Mouse (Mus musculus) heart, embryonic 15.5 days (tissue): Measurements from ENCODE around the gene Fam72a. TPM values are rescaled to one million over a fixed set of nuclear protein-coding genes. Genes with fewer than 3 reads are reported as not detected.
A peak's percentile ranks its signal among the peaks of the same experiment; 100 is the strongest.

ENCODE experiments used
- ATAC-seq: fragments of 200-750 bp; cut with Nextera tagmentation; replicated peaks from 2 replicates; pipeline ENCODE4 v1.8.0; 2017; ENCODE audit warnings: low read depth, moderate TSS enrichment; ENCODE audit not compliant: insufficient number of reproducible peaks, insufficient read depth, low FRiP score
- H3K27ac ChIP-seq: fragments of 300-500 bp; sonication (generic); 2 replicates; pipeline ENCODE4 v1.5.1; 2015; ENCODE audit warnings: mild to moderate bottlenecking, inconsistent platforms
- H3K27me3 ChIP-seq: fragments of 300-500 bp; sonication (generic); 2 replicates; pipeline ENCODE4 v1.6.1; 2015; ENCODE audit warnings: inconsistent platforms
- H3K36me3 ChIP-seq: fragments of 300-500 bp; sonication (generic); 2 replicates; pipeline ENCODE4 v1.6.1; 2015; ENCODE audit warnings: mild to moderate bottlenecking, inconsistent platforms
- H3K4me1 ChIP-seq: fragments of 300-500 bp; sonication (generic); replicated peaks from 2 replicates; pipeline ENCODE4 v1.6.1; 2015; ENCODE audit warnings: inconsistent platforms
- H3K4me2 ChIP-seq: fragments of 300-500 bp; sonication (generic); 2 replicates; pipeline ENCODE4 v1.6.1; 2015; ENCODE audit warnings: inconsistent platforms, mild to moderate bottlenecking, moderate library complexity
- H3K4me3 ChIP-seq: fragments of 300-500 bp; sonication (generic); 2 replicates; pipeline ENCODE4 v1.5.1; 2015; ENCODE audit warnings: mild to moderate bottlenecking, inconsistent platforms
- H3K9ac ChIP-seq: fragments of 300-500 bp; sonication (generic); 2 replicates; pipeline ENCODE4 v1.6.1; 2015; ENCODE audit warnings: mild to moderate bottlenecking, inconsistent platforms
- H3K9me3 ChIP-seq: fragments of 300-500 bp; sonication (generic); replicated peaks from 2 replicates; pipeline ENCODE4 v1.6.1; 2016; ENCODE audit warnings: inconsistent platforms
- WGBS: fragments of 180-500 bp; shearing (Covaris S2); methylation state at CpG from one replicate; pipeline ENCODE4 v1.1.7; 2015; ENCODE audit warnings: mixed read lengths; 5-methylcytosine and 5-hydroxymethylcytosine counted together
- polyA plus RNA-seq: library from polyadenylated mRNA; unstranded; fragments of >200 nt; fragmentation: Nextera tagmentation; extraction: Ambion mirVana; gene quantifications from 2 replicates; pipeline ENCODE4 v1.2.1, GENCODE M21; 2015

The Fam72a gene
- polyA plus RNA-seq: 2.4 and 2.7 TPM in 2 replicates

GRCm38 (mm10) chr1:131527281-131528080 is at the start of gene Fam72a, which contains the start of gene Srgap2:
TSS of gene Fam72a (plus strand) at chr1:131527903.
TSS of gene Srgap2 (minus strand) at chr1:131527352.
- peak; percentile 95 for ATAC-seq
- H3K27ac ChIP-seq: peak within 1 kb of the TSS; percentile 96
- peaks cover 40% of the 10 kb centered on the region for H3K4me1 ChIP-seq
- peak within 1 kb of the TSS; percentile 94 for H3K4me2 ChIP-seq
- no peaks in the 10 kb centered on the region for H3K9me3 ChIP-seq
- no peaks in the 10 kb centered on the region for H3K27me3 ChIP-seq
- peak within 1 kb of the TSS; percentile 75 for H3K9ac ChIP-seq
- H3K36me3 ChIP-seq: no peaks in the 10 kb centered on the region
- under 1% methylated on average over 44 of the region's 44 CpGs for WGBS
- H3K4me3 ChIP-seq: peak within 1 kb of the TSS; percentile 80

DNA sequence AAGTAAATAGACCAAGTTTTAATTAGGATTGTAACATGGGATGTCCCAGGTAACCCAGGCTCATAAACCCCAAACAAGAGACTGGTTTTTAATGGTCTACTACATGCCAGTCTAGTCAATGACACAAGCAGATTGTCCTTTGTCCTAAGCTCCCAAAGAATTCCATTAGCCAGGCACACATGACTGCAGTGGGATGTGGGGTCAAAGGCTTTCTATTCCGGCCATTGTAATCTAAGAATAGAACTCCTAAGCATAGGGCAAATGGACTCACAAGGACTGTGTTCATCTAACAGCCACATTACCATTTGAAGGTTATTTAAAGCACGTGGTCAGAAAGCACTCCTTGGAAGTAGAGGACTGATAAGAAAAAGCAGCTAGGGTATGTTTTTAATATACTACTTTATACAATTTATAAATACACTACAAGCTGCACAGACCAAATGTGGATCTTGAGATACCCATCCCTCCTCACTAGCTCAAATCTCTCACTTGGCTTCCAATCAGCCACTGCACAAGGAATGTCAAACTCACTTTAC is 48.9 kb upstream of the Fam72a start:
- no peak; the same call in 1 of the 2 replicates for ATAC-seq

DNA sequence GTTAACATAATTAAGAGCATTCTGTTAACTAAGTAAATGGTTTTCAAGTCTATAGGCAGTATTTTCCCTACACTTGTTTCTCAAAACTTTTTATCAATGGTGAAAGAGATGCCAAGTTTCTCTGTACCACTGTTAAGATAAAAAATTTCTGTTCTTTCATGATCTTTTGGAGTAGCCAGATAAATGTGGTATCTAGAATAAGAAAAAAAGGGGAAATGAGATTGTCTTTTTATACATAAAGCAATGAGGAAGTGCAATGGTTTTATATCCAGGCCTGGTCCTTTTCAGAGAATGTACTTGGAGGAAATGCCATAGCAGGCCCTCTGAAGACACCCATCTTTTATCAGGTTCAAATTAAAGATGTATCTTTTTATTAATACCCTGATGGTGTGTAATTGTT is 46.3 kb upstream of the Fam72a start:
- H3K4me1 ChIP-seq: peaks cover 27% of the 10 kb centered on the region
- no peaks in the 10 kb centered on the region for H3K27me3 ChIP-seq
- no peaks in the 10 kb centered on the region for H3K36me3 ChIP-seq
- H3K9ac ChIP-seq: no peak overlapping the region
- peaks cover 4% of the 10 kb centered on the region for H3K9me3 ChIP-seq
- no peak overlapping the region for H3K4me3 ChIP-seq
- no peak overlapping the region for H3K4me2 ChIP-seq
- no peak for ATAC-seq
- no peak overlapping the region for H3K27ac ChIP-seq

More for the DNA sequence above, 48.9 kb upstream of the Fam72a start:
- no peaks in the 10 kb centered on the region for H3K36me3 ChIP-seq
- no peak overlapping the region for H3K9ac ChIP-seq
- H3K4me3 ChIP-seq: no peak overlapping the region
- H3K4me2 ChIP-seq: no peak overlapping the region
- H3K27ac ChIP-seq: peak overlapping the region; percentile 69
- peaks cover 4% of the 10 kb centered on the region for H3K9me3 ChIP-seq
- no peaks in the 10 kb centered on the region for H3K27me3 ChIP-seq
- 21% methylated on average over 2 of the region's 2 CpGs for WGBS
- H3K4me1 ChIP-seq: peaks cover 14% of the 10 kb centered on the region

- 79% methylated on average over 3 of the region's 3 CpGs for WGBS
- H3K4me1 ChIP-seq: peaks cover 31% of the 10 kb centered on the region
- H3K27ac ChIP-seq: 0 out of 2 replicates have a peak overlapping the region, but pooled peaks have one; percentile 4
Measured at GRCm38 (mm10) chr1:131482242-131482641, 45.5 kb upstream of the Fam72a start.

DNA sequence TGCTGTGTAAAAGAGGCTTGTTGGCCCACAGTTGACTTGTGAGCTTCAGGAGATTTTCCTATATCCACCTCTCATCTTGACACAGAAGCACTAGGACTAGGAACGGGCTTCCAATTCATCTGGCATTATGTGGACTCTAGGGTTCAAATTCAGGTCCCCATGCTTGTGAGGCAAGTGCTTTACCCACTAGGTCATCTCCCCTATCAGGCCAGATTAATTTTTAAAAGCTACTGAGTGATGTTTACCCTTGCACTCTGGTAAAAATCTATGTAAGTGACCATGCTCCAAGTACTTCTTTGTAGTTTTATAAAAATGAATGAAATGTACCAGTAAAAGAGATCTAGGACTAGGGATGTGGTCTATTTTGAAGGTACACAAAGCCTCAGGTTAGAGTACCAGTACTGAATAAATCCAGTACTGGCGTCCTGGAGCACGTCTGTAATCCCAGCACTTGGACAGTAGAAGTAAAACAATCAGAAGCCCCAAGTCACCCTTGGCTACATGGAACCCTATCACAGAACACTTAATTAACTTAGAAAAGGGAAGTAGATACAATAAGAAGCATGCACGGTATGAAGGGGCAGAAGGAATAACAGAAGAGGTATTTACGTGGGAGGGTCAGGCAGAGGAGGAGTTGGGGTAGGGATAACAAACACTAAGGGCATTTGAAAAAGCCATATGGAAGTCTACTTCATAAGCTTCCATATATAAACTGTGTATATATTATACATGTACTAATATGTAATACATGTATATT is 41.4 kb upstream of the Fam72a start:
- Histone ChIP-seq H3K4me1 (peaks cover 30% of the 10 kb centered on the region), H3K36me3 (no peaks in the 10 kb centered on the region), H3K27me3 (no peaks in the 10 kb centered on the region), H3K4me3 (no peak overlapping the region), H3K27ac (no peak overlapping the region), H3K9me3 (no peaks in the 10 kb centered on the region), H3K9ac (no peak overlapping the region), H3K4me2 (no peak overlapping the region)
- WGBS: 52% methylated on average over 5 of the region's 5 CpGs
- ATAC-seq: no peak

More at GRCm38 (mm10) chr1:131482242-131482641, 45.5 kb upstream of the Fam72a start:
- no peaks in the 10 kb centered on the region for H3K36me3 ChIP-seq
- no peak overlapping the region for H3K9ac ChIP-seq
- no peak overlapping the region for H3K4me3 ChIP-seq
- no peaks in the 10 kb centered on the region for H3K27me3 ChIP-seq
- H3K9me3 ChIP-seq: peaks cover 4% of the 10 kb centered on the region
- no peak overlapping the region for H3K4me2 ChIP-seq
- no peak for ATAC-seq

DNA sequence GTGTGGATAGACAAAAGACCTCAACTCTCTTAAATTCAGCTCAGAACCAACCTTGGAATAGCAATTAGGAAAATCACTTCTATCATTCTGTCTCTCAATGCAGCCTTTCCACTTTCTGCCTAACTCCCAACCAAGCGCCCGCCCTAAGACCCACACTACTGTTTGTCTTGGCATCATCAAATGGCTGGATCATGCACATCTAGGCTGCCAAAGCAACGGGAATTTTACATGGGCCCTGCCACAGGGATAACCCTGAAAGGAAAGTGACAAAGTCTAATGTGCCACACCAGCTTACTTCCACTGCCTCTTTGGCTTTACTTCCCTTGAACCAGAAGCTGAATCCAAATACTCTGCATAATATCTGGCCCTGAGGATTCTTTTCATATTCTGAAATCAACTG is 38.4 kb upstream of the Fam72a start:
- H3K9me3 ChIP-seq: no peaks in the 10 kb centered on the region
- 68% methylated on average over 3 of the region's 3 CpGs for WGBS
- ATAC-seq: no peak
- H3K27ac ChIP-seq: no peak overlapping the region
- H3K4me3 ChIP-seq: no peak overlapping the region
- no peak overlapping the region for H3K9ac ChIP-seq
- no peaks in the 10 kb centered on the region for H3K36me3 ChIP-seq
- H3K4me1 ChIP-seq: peaks cover 43% of the 10 kb centered on the region
- H3K27me3 ChIP-seq: no peaks in the 10 kb centered on the region
- no peak overlapping the region for H3K4me2 ChIP-seq

DNA sequence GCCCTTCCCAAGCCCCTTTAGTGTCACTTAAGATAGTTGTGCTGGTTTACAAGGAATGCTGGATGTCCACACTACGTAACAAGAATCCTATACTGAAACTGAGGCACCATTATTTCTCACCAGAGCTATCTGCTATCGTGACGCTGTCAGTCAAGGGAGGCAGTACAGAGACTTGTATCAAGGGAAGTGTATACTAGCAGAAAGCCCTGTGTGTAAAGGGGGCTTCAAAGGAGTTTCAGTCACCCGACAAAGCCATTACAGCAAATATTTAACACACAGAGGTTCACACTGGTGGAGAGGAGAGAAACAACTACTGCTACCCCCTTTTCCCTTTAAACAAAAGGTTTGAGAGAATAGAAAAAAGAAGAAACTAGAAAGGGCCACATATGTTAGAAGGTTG is 36.1 kb upstream of the Fam72a start:
- H3K4me1 ChIP-seq: peaks cover 38% of the 10 kb centered on the region

GRCm38 (mm10) chr1:131492360-131492759 is 35.3 kb upstream of the Fam72a start:
- H3K4me1 ChIP-seq: peaks cover 35% of the 10 kb centered on the region
- H3K36me3 ChIP-seq: no peaks in the 10 kb centered on the region
- no peak for ATAC-seq
- H3K4me2 ChIP-seq: no peak overlapping the region
- H3K9me3 ChIP-seq: no peaks in the 10 kb centered on the region
- 37% methylated on average over 2 of the region's 2 CpGs for WGBS
- 0 out of 2 replicates have a peak overlapping the region, but pooled peaks have one; percentile 1 for H3K27ac ChIP-seq
- no peak overlapping the region for H3K9ac ChIP-seq
- no peak overlapping the region for H3K4me3 ChIP-seq
- H3K27me3 ChIP-seq: no peaks in the 10 kb centered on the region

More for the DNA sequence above, 36.1 kb upstream of the Fam72a start:
- Histone ChIP-seq H3K27me3 (no peaks in the 10 kb centered on the region), H3K36me3 (no peaks in the 10 kb centered on the region), H3K4me2 (no peak overlapping the region), H3K9ac (no peak overlapping the region), H3K9me3 (no peaks in the 10 kb centered on the region), H3K4me3 (no peak overlapping the region), H3K27ac (no peak overlapping the region)
- WGBS: 31% methylated on average over 4 of the region's 4 CpGs
- no peak for ATAC-seq

DNA sequence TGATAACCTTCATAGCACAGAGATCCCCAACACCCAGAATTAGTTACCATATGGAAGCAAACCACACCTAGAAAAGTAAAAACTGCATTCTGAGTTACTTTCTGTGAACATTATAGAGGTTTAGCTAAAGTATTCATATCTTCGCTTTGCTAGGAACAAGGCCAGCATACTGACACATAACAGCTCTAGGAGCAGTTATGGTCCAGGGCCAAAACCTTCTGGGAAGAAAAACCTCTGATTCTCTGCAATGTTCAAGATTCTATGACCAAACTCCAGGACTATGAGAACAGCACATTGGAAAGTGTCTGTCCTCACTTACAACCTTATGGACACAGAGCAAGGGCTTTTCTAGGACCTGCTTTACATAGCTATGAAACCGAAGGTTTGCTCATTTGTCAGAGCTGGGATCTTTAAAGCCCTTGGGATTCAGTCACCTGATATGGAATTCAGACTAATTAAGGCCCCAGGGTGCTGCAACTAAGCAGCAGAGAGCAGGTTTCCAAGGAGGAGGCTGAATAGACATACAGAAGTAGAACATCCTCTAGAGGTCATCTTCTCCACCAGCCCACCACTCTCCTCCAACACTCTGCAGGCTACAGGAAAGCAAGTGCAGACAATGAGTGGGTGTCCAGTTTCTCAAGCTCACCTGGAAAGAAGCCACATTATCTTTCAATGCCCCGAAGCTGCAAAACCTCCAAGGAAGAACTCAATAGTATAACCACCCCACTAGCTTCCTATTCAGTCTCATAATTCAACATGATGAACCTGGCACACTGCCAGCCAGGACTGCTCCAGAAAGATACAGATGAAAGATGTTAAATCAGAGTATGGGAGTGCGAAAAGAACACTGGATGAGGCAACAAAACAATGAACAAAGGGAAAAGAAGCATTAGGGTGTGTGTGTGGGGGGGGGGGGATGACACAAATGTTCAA is 33.5 kb upstream of the Fam72a start:
- peak overlapping the region; percentile 16; the same call in 1 of the 2 replicates for H3K27ac ChIP-seq
- no peak overlapping the region for H3K4me2 ChIP-seq
- WGBS: 55% methylated on average over 4 of the region's 4 CpGs
- no peaks in the 10 kb centered on the region for H3K27me3 ChIP-seq
- no peaks in the 10 kb centered on the region for H3K36me3 ChIP-seq
- no peak overlapping the region for H3K4me3 ChIP-seq
- no peaks in the 10 kb centered on the region for H3K9me3 ChIP-seq
- peaks cover 33% of the 10 kb centered on the region for H3K4me1 ChIP-seq
- ATAC-seq: no peak
- H3K9ac ChIP-seq: no peak overlapping the region

- Histone ChIP-seq H3K27ac (no peak overlapping the region), H3K4me1 (peaks cover 25% of the 10 kb centered on the region), H3K4me3 (no peak overlapping the region), H3K36me3 (no peaks in the 10 kb centered on the region), H3K9ac (no peak overlapping the region), H3K9me3 (no peaks in the 10 kb centered on the region), H3K27me3 (no peaks in the 10 kb centered on the region), H3K4me2 (no peak overlapping the region)
- ATAC-seq: no peak
- WGBS: 82% methylated on average over 1 of the region's 1 CpGs
Measured at GRCm38 (mm10) chr1:131498231-131498630, 29.5 kb upstream of the Fam72a start.
